Mouse (Mus musculus): ENCODE measurements around the gene Nsf.

GRCm38 (mm10) chr11:103940887-103941286 is 13.0 kb downstream of the Nsf start:
- TF ChIP-seq CTCF (IDR thresholded peaks at IDR 0.05; ENCODE audit: borderline replicate concordance, extremely low read depth, insufficient read depth, insufficient read length) (no peak), POLR2A (IDR thresholded peaks at IDR 0.05; ENCODE audit: borderline replicate concordance, extremely low read depth, insufficient read depth, insufficient read length, poor library complexity, severe bottlenecking) (no peak)

Data from brain, embryonic 14.5 days (tissue).